Mouse (Mus musculus) urinary bladder, adult 18-20 months (tissue): Measurements from ENCODE around the gene Dync1i2.

Source experiments
- DNase-seq, 2 experiments: peaks; one replicate each; pipeline ENCODE4 v3.0.0; 2022; ENCODE audit warnings: low spot score in 2 of 2, mixed read lengths in 2 of 2

Gene Dync1i2

GRCm38 (mm10) chr2:71211591-71212359 lies at the start of gene Dync1i2:
Gene Dync1i2 (plus strand): TSS chr2:71211706.
- peak; percentile 88 to 91 for DNase-seq

- no peak for DNase-seq
Measured at GRCm38 (mm10) chr2:71162831-71163621, 48.5 kb upstream of the Dync1i2 start.

- DNase-seq, result no peak
Measured at GRCm38 (mm10) chr2:71167211-71167610, 44.3 kb upstream of the Dync1i2 start.

- no peak for DNase-seq
Measured at GRCm38 (mm10) chr2:71168461-71169021, 43.0 kb upstream of the Dync1i2 start.

GRCm38 (mm10) chr2:71173031-71173430 lies 38.5 kb upstream of the Dync1i2 start:
- no peak for DNase-seq

GRCm38 (mm10) chr2:71176329-71177249 lies 34.9 kb upstream of the Dync1i2 start:
- no peak for DNase-seq

GRCm38 (mm10) chr2:71177250-71177615 lies 34.3 kb upstream of the Dync1i2 start:
- DNase-seq, result no peak

GRCm38 (mm10) chr2:71177760-71178159 lies 33.7 kb upstream of the Dync1i2 start:
- no peak for DNase-seq

GRCm38 (mm10) chr2:71179716-71180115 lies 31.8 kb upstream of the Dync1i2 start:
- no peak for DNase-seq

GRCm38 (mm10) chr2:71180566-71181217 lies 30.8 kb upstream of the Dync1i2 start:
- no peak for DNase-seq

GRCm38 (mm10) chr2:71187950-71188349 lies 23.6 kb upstream of the Dync1i2 start:
- no peak for DNase-seq

GRCm38 (mm10) chr2:71188861-71189260 lies 22.6 kb upstream of the Dync1i2 start:
- no peak for DNase-seq

GRCm38 (mm10) chr2:71191391-71192194 lies 19.9 kb upstream of the Dync1i2 start:
- DNase-seq, result no peak

- no peak for DNase-seq
Measured at GRCm38 (mm10) chr2:71192195-71192807, 19.2 kb upstream of the Dync1i2 start.

GRCm38 (mm10) chr2:71194137-71194960 lies 17.2 kb upstream of the Dync1i2 start:
- no peak for DNase-seq

GRCm38 (mm10) chr2:71196947-71197346 lies 14.6 kb upstream of the Dync1i2 start:
- no peak for DNase-seq

- DNase-seq, result no peak
Measured at GRCm38 (mm10) chr2:71198907-71199306, 12.6 kb upstream of the Dync1i2 start.

- no peak for DNase-seq
Measured at GRCm38 (mm10) chr2:71200485-71200884, 11.0 kb upstream of the Dync1i2 start.

GRCm38 (mm10) chr2:71201886-71202285 lies 9.6 kb upstream of the Dync1i2 start:
- DNase-seq, result no peak
